Mouse (Mus musculus) lung, postnatal 0 days (tissue): ENCODE measurements around the gene Eif1. TPM values are rescaled to one million over a fixed set of nuclear protein-coding genes. Genes with fewer than 3 reads are reported as not detected.

Experiments
- ATAC-seq: fragments of 200-750 bp; cut with Nextera tagmentation; 2 replicates; pipeline ENCODE4 v1.8.0; 2017; ENCODE audit warnings: moderate library complexity
- DNase-seq: peaks from one replicate; pipeline ENCODE4 v3.0.0-alpha.2; 2016; ENCODE audit warnings: low spot score
- H3K27ac ChIP-seq: fragments of 300-500 bp; sonication (generic); 2 replicates; pipeline ENCODE4 v1.5.1; 2014; ENCODE audit warnings: antibody characterized with exemption, mild to moderate bottlenecking, low read length, mixed read lengths
- H3K27me3 ChIP-seq: fragments of 300-500 bp; sonication (generic); replicated peaks from 2 replicates; pipeline ENCODE4 v1.6.1; 2014; ENCODE audit warnings: low read length, mixed read lengths; ENCODE audit not compliant: insufficient read depth
- H3K36me3 ChIP-seq: fragments of 300-500 bp; sonication (generic); 2 replicates; pipeline ENCODE4 v1.6.1; 2014; ENCODE audit warnings: low read length, mixed read lengths; ENCODE audit not compliant: insufficient read depth
- H3K4me1 ChIP-seq: fragments of 300-500 bp; sonication (generic); 2 replicates; pipeline ENCODE4 v1.6.1; 2014; ENCODE audit warnings: antibody characterized with exemption, low read depth, low read length, mixed read lengths; ENCODE audit not compliant: insufficient read depth
- H3K4me2 ChIP-seq: fragments of 300-500 bp; sonication (generic); replicated peaks from 2 replicates; pipeline ENCODE4 v1.6.1; 2014; ENCODE audit warnings: low read depth, mild to moderate bottlenecking, low read length, moderate library complexity, mixed read lengths
- H3K4me3 ChIP-seq: fragments of 300-500 bp; sonication (generic); 2 replicates; pipeline ENCODE4 v1.5.1; 2014; ENCODE audit warnings: low read depth, low read length
- H3K9ac ChIP-seq: fragments of 300-500 bp; sonication (generic); replicated peaks from 2 replicates; pipeline ENCODE4 v1.6.1; 2014; ENCODE audit warnings: low read depth, mild to moderate bottlenecking
- H3K9me3 ChIP-seq: fragments of 300-500 bp; sonication (generic); 2 replicates; pipeline ENCODE4 v1.6.1; 2016; ENCODE audit warnings: low read length, mixed read lengths
- CTCF ChIP-seq: IDR thresholded peaks from 2 replicates; pipeline ENCODE4 v1.5.1; 2016; ENCODE audit warnings: antibody characterized with exemption, mild to moderate bottlenecking
- EP300 ChIP-seq: IDR thresholded peaks from 2 replicates; pipeline ENCODE4 v1.6.1; 2016; ENCODE audit warnings: antibody characterized with exemption, mild to moderate bottlenecking, control low read depth
- WGBS: fragments of 180-500 bp; shearing (Covaris S2); extraction: QIAGEN DNeasy Blood & Tissue Kit; methylation state at CpG from one replicate; pipeline ENCODE4 v1.1.7; 2014; 5-methylcytosine and 5-hydroxymethylcytosine counted together
- polyA plus RNA-seq: library from polyadenylated mRNA; unstranded; fragments of >200 nt; fragmentation: Nextera tagmentation; extraction: Ambion mirVana; gene quantifications from 2 replicates; pipeline ENCODE4 v1.2.1, GENCODE M21; 2015

The Eif1 gene
- polyA plus RNA-seq, 1 experiment from 2014 or later: 2,114 TPM

DNA sequence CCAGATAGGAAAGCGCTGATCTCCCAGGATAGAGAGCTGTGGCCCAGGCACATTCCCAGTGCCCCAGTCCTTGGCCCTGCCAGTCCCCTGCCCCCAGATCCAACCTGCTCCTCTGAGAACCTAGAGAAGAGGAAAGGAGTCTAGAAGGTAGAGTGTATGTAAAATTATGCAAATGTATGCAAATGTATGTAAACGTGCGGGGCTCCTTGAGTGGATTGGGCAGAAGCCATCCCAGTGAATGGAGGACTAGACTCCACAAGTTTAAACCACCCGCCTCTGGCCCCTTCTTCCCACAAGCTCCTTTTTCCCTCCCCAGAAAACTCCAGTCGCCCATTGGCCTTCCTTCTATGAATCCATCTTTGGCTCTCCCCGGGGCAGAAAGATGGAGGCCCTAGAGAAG lies 26.8 kb upstream of the Eif1 start:
- TF ChIP-seq EP300: no peak
- no peak for TF ChIP-seq CTCF
- WGBS: 69% methylated on average over 6 of the region's 6 CpGs
- Histone ChIP-seq H3K9ac (no peak overlapping the region), H3K4me2 (no peak overlapping the region), H3K36me3 (no peaks in the 10 kb centered on the region), H3K27ac (no peak overlapping the region), H3K4me3 (no peak overlapping the region), H3K4me1 (peaks cover 8% of the 10 kb centered on the region; the same call in 1 of the 2 replicates), H3K27me3 (no peaks in the 10 kb centered on the region), H3K9me3 (no peaks in the 10 kb centered on the region)
- DNase-seq (no peak), ATAC-seq (no peak)

DNA sequence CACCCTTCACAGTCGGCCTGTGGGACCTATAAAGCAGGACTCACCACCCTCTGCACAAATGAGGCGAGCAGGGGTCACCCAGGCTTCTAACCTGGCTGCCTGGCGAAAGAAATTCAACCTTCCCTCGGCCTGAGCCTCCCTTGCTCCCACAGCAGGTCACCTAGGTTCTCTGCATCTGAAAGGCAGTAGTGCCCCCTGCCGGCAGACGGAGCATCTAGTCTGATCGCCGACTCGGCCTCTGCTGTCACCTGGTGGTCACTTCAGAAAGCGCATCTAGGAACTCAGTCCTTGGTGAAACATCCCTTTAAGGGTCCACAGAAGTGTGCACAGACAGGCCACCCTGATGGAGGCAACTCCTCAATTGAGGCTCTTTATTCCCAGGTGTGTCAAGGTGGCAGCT lies 24.4 kb upstream of the Eif1 start:
- 0 out of 2 replicates have a peak, but pooled peaks cover 6% of the 10 kb centered on the region for H3K4me1 ChIP-seq
- H3K4me3 ChIP-seq: no peak overlapping the region
- H3K9me3 ChIP-seq: no peaks in the 10 kb centered on the region
- no peaks in the 10 kb centered on the region for H3K36me3 ChIP-seq
- ATAC-seq (peak; percentile 58), DNase-seq (peak; percentile 87)
- TF ChIP-seq EP300 (no peak), CTCF (peak; percentile 100)
- 5% methylated on average over 10 of the region's 10 CpGs for WGBS
- no peak overlapping the region for H3K9ac ChIP-seq
- H3K4me2 ChIP-seq: no peak overlapping the region
- H3K27me3 ChIP-seq: no peaks in the 10 kb centered on the region
- no peak overlapping the region for H3K27ac ChIP-seq

DNA sequence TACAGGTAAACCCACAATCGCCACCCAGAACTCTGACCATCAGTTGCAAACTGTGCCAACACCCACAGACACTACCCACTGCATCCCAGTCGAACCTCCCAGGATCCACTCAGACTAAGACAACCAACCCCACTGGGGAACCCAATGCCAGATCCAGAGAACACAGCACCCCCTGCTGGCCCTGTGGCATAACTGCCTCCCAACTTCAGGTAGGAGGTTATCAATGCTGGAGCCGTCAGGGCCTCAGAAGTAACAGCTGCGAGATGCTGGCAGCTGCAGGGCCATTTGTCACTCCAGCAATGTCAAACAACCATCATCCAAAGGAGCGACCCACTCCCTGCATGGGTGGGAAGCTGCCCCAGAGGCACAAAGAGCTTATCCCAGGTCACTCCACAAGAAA lies 21.9 kb upstream of the Eif1 start:
- Histone ChIP-seq H3K4me3 (no peak overlapping the region), H3K27ac (no peak overlapping the region), H3K27me3 (no peaks in the 10 kb centered on the region), H3K4me2 (peak overlapping the region; percentile 14; the same call in 1 of the 2 replicates), H3K36me3 (no peaks in the 10 kb centered on the region), H3K9ac (no peak overlapping the region), H3K4me1 (0 out of 2 replicates have a peak, but pooled peaks cover 6% of the 10 kb centered on the region), H3K9me3 (no peaks in the 10 kb centered on the region)
- DNase-seq: no peak
- TF ChIP-seq EP300: no peak
- TF ChIP-seq CTCF: peak; percentile 65
- no peak for ATAC-seq
- WGBS: 21% methylated on average over 5 of the region's 5 CpGs

DNA sequence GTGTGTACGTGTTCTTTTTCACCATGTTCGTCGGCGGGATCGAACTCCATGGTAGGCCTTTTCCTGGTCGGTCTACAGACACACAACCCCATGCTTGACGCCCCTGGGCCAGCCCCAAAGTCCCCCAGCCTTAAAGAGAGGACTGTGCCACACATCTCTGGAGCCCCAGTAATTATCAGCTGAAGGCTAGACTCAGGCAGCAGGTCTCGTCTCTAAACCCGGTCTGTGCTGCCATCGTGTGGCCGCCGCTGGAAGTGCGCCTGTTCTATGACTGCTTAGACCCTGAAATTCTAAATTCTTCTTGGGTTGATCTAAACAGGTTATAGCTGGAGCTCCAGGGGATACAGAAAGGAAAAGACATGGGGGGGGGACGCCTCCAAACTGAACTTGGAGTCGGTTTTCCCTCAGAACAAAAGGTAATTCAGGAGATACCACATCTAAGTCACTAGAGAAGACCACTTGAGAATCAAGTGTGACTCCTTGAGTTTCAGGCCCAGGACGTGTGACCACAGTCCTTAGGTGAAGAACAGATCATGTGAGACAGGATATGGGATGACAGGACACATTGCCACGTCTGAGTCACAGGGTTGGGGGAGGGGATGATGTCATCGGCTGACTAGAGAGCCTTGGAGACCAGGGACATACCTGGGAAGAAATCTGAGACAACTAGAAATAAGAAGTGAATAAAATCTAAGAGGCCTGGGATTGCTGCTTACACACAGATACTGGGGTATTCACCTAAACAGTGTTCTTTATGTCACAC lies 21.2 kb upstream of the Eif1 start:
- Histone ChIP-seq H3K27me3 (no peaks in the 10 kb centered on the region), H3K4me3 (no peak overlapping the region), H3K9me3 (no peaks in the 10 kb centered on the region), H3K27ac (no peak overlapping the region), H3K4me1 (0 out of 2 replicates have a peak, but pooled peaks cover 6% of the 10 kb centered on the region), H3K4me2 (peak overlapping the region; percentile 14; the same call in 1 of the 2 replicates), H3K9ac (no peak overlapping the region), H3K36me3 (no peaks in the 10 kb centered on the region)
- ATAC-seq: peak; percentile 66
- TF ChIP-seq CTCF (peak; percentile 88), EP300 (0 out of 2 replicates have a peak, but pooled peaks have one; percentile 2)
- peak; percentile 71 for DNase-seq
- WGBS: 13% methylated on average over 18 of the region's 18 CpGs

DNA sequence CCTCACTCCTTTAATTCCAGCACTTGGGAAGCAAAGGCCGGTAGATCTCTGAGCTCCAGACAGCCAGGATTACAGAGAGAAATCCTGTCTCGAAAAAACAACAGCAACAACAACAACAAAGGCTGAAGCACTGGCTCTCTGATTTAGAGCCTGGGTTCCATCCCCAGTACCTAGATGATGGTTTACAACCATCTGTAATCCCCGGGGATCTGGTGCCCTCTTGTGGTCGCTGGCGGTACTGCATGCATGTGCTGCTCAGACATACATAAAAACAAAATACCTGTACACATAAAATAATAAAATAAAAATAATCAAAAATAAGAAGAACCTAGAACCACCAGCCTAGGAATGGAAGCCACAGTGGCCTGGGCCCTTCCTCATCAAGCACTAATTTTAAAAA lies 19.4 kb upstream of the Eif1 start:
- H3K36me3 ChIP-seq: no peaks in the 10 kb centered on the region
- no peaks in the 10 kb centered on the region for H3K27me3 ChIP-seq
- 8% methylated on average over 5 of the region's 5 CpGs for WGBS
- H3K4me1 ChIP-seq: 0 out of 2 replicates have a peak, but pooled peaks cover 6% of the 10 kb centered on the region
- ATAC-seq: no peak
- no peak overlapping the region for H3K27ac ChIP-seq
- peak; percentile 44 for DNase-seq
- no peaks in the 10 kb centered on the region for H3K9me3 ChIP-seq
- no peak overlapping the region for H3K9ac ChIP-seq
- no peak overlapping the region for H3K4me2 ChIP-seq
- no peak overlapping the region for H3K4me3 ChIP-seq
- TF ChIP-seq EP300 (no peak), CTCF (peak; percentile 95)

DNA sequence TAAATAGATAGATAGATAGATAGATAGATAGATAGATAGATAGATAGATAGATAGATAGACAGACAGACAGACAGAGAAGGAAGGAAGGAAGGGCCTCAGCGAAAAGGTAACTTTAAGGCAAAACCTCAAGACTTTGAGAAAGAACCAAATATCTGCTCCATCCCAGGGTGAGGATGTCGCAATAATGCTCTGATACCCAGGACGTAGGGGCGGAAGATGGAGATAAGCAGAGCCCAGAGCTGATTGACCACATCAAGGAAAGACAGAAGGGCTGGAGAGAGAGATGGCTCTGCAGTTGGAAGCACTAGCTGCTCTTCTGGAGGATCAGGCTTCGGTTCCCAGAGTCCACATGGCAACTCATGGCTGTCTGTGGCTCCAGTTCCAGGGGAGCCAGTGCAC lies 18.4 kb upstream of the Eif1 start:
- 68% methylated on average over 5 of the region's 5 CpGs for WGBS
- no peak overlapping the region for H3K4me3 ChIP-seq
- H3K36me3 ChIP-seq: no peaks in the 10 kb centered on the region
- TF ChIP-seq CTCF (no peak), EP300 (no peak)
- no peak overlapping the region for H3K27ac ChIP-seq
- DNase-seq (no peak), ATAC-seq (no peak)
- 0 out of 2 replicates have a peak, but pooled peaks cover 6% of the 10 kb centered on the region for H3K4me1 ChIP-seq
- no peaks in the 10 kb centered on the region for H3K9me3 ChIP-seq
- H3K4me2 ChIP-seq: no peak overlapping the region
- no peak overlapping the region for H3K9ac ChIP-seq
- H3K27me3 ChIP-seq: no peaks in the 10 kb centered on the region
